Mouse (Mus musculus) testis, postnatal 14 days (tissue): ENCODE results near the gene Foxf1.

Experiments
- DNase-seq: peaks from one replicate; pipeline ENCODE4 v3.0.0; 2021; ENCODE audit warnings: low spot score

Foxf1 gene

GRCm38 (mm10) chr8:121129265-121129940 lies 45.2 kb downstream of the Foxf1 start:
- no peak for DNase-seq

DNA sequence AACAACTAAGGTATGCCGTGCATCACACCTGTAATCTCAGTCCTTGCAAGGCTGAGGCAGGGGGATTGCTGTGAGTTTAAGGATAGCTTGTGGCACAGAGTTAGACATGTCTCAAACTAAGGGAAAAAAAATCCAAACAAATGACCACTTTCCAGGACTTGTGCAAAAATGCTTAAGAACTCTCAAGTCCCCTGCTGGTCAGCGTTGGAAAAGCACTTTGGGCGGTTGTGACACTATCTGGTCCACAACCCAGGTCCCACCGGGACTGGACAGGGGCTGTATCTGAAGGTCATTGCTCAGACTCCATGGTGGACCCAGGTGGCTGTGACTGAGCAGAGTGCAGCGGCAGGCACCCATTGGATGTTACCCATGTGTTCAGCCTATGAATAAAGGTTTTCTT lies 46.3 kb downstream of the Foxf1 start:
- no peak for DNase-seq

DNA sequence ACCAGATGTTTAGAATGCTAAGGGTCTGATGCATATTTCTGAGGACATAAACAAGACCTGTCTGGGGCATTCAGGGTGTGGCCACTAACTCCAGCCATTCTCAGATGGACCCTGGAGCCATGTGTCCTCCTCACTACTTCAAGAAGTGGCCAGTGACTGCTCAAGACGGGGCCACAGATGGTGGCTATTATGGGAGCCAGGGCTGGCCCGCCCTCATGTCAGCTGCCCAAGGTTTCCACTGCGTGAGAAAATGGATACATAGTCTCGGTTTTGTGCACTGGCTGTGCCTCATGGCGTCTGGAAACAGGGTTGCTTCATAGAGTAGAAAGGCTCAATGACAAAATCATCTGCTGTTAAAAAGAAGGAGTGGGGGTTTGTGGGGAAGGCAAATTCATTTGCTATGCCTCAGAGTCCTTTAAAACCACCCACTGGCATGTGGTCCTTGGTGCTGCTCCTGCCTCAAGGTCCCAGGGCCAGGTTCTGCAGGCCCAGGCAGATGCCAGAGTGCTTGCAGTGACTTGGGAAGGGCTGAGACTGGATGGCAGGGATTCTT lies 48.9 kb downstream of the Foxf1 start:
- no peak for DNase-seq

DNA sequence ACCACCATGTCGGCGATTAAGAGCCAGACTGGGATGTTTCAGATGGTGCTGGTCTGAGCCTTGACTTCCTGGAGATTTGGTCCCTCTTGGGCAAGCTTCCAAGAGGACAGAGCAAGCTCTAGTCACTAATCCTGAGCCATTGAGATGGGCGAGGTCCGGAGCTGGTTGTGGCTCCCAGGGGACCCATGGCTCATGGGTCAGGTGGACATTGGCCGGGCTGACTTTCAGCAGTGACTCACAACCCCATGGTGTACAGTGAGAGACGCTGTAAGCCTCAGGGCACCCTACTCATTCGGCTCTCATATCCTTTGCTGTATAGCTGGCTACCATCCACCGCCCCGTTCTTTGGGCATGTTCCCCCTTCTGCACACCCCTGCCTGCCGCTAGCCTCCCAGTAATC lies 49.9 kb downstream of the Foxf1 start:
- DNase-seq = no peak

DNA sequence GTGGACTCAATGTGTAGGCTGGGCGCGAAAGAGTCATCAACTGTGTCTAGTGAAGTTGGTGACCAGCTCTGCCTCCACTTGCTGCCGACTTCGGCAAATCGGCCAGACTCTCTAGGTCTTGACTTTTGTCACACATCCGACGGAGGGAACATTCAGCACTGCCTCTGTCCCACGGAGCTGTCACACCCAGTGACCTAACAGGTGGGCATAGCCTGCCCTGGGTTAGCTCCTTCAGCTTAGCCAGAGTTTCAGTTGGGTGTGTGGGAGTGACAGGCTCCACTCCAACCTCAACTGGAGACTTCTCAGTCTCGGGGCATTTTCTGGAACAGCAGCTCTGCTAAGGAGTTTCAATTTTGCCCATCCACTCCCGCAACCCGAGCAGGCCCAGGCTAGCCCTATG lies 50.3 kb downstream of the Foxf1 start:
- DNase-seq = no peak

GRCm38 (mm10) chr8:121136856-121137255 lies 52.7 kb downstream of the Foxf1 start:
- DNase-seq = no peak
